Mouse (Mus musculus) liver, postnatal 0 days (tissue): ENCODE results near the gene Stk11. TPM values are rescaled to one million over a fixed set of nuclear protein-coding genes. Genes with fewer than 3 reads are reported as not detected.

Experiments
- ATAC-seq: fragments of 200-750 bp; cut with Nextera tagmentation; 2 replicates; pipeline ENCODE4 v1.8.0; 2017; ENCODE audit warnings: mild to moderate bottlenecking, moderate library complexity
- DNase-seq: peaks from one replicate; pipeline ENCODE4 v3.0.0-alpha.2; 2016
- H3K27ac ChIP-seq: fragments of 300-500 bp; sonication (generic); 2 replicates; pipeline ENCODE4 v1.5.1; 2014; ENCODE audit warnings: antibody characterized with exemption, moderate library complexity, mild to moderate bottlenecking, low read depth
- H3K27me3 ChIP-seq: fragments of 300-500 bp; sonication (generic); 2 replicates; pipeline ENCODE4 v1.6.1; 2014; ENCODE audit warnings: low read length, control low read depth, mixed read lengths; ENCODE audit not compliant: insufficient read depth
- H3K36me3 ChIP-seq: fragments of 300-500 bp; sonication (generic); replicated peaks from 2 replicates; pipeline ENCODE4 v1.6.1; 2014; ENCODE audit warnings: mild to moderate bottlenecking, control low read depth, low read length, moderate library complexity, mixed read lengths; ENCODE audit not compliant: insufficient read depth
- H3K4me1 ChIP-seq: fragments of 300-500 bp; sonication (generic); 2 replicates; pipeline ENCODE4 v1.6.1; 2014; ENCODE audit warnings: antibody characterized with exemption, mild to moderate bottlenecking, control low read depth; ENCODE audit not compliant: insufficient read depth
- H3K4me2 ChIP-seq: fragments of 300-500 bp; sonication (generic); 2 replicates; pipeline ENCODE4 v1.6.1; 2014; ENCODE audit warnings: low read depth, mild to moderate bottlenecking, low read length, moderate library complexity, mixed read lengths
- H3K4me3 ChIP-seq: fragments of 300-500 bp; sonication (generic); 2 replicates; pipeline ENCODE4 v1.5.1; 2014; ENCODE audit warnings: low read depth, low read length
- H3K9ac ChIP-seq: fragments of 300-500 bp; sonication (generic); replicated peaks from 2 replicates; pipeline ENCODE4 v1.6.1; 2014; ENCODE audit warnings: mild to moderate bottlenecking, moderate library complexity
- H3K9me3 ChIP-seq: fragments of 300-500 bp; sonication (generic); 2 replicates; pipeline ENCODE4 v1.6.1; 2016; ENCODE audit warnings: mild to moderate bottlenecking, control low read depth, low read length, mixed read lengths
- CTCF ChIP-seq: sonication (generic); IDR thresholded peaks from 2 replicates; pipeline ENCODE4 v1.5.1; 2016; ENCODE audit warnings: antibody characterized with exemption, low read depth
- EP300 ChIP-seq: IDR thresholded peaks from 2 replicates; pipeline ENCODE4 v1.6.1; 2016; ENCODE audit warnings: antibody characterized with exemption, low read depth, mild to moderate bottlenecking
- WGBS: fragments of 180-500 bp; shearing (Covaris S2); extraction: QIAGEN DNeasy Blood & Tissue Kit; methylation state at CpG from one replicate; pipeline ENCODE4 v1.1.7; 2014; ENCODE audit not compliant: insufficient replicate concordance; 5-methylcytosine and 5-hydroxymethylcytosine counted together
- polyA plus RNA-seq: library from polyadenylated mRNA; unstranded; fragments of >200 nt; fragmentation: Nextera tagmentation; extraction: Ambion mirVana; gene quantifications from 2 replicates; pipeline ENCODE4 v1.2.1, GENCODE M21; 2015

The Stk11 gene
- polyA plus RNA-seq, 1 experiment from 2014 or later, result 11.2 TPM

- Histone ChIP-seq H3K4me2 (peak overlapping the region; percentile 96), H3K9ac (peak overlapping the region; percentile 70), H3K9me3 (no peaks in the 10 kb centered on the region), H3K4me1 (peaks cover 58% of the 10 kb centered on the region), H3K27me3 (no peaks in the 10 kb centered on the region), H3K27ac (peak overlapping the region; percentile 92), H3K36me3 (peaks cover 45% of the 10 kb centered on the region), H3K4me3 (peak overlapping the region; percentile 90)
- 8% methylated on average over 25 of the region's 26 CpGs for WGBS
- no peak for ATAC-seq
- TF ChIP-seq EP300 (no peak; the same call in 1 of the 2 replicates), CTCF (no peak)
- peak; percentile 79 for DNase-seq
These were observed 35.8 kb downstream of the Stk11 start for GRCm38 (mm10) chr10:80151211-80152034.

- Histone ChIP-seq H3K4me1 (peaks cover 52% of the 10 kb centered on the region), H3K4me2 (peak overlapping the region; percentile 96), H3K9ac (peak overlapping the region; percentile 70), H3K27ac (peak overlapping the region; percentile 92), H3K36me3 (peaks cover 54% of the 10 kb centered on the region), H3K9me3 (no peaks in the 10 kb centered on the region), H3K27me3 (no peaks in the 10 kb centered on the region), H3K4me3 (peak overlapping the region; percentile 90)
- no peak; the same call in 1 of the 2 replicates for TF ChIP-seq EP300
- no peak for TF ChIP-seq CTCF
- ATAC-seq (no peak), DNase-seq (no peak)
- WGBS, result 20% methylated on average over 15 of the region's 15 CpGs
These were observed 36.7 kb downstream of the Stk11 start for GRCm38 (mm10) chr10:80152071-80152872.

- Histone ChIP-seq H3K4me2 (peak overlapping the region; percentile 96), H3K4me3 (peak overlapping the region; percentile 90), H3K4me1 (peaks cover 50% of the 10 kb centered on the region), H3K27ac (peak overlapping the region; percentile 92), H3K9ac (peak overlapping the region; percentile 70), H3K36me3 (peaks cover 58% of the 10 kb centered on the region), H3K27me3 (no peaks in the 10 kb centered on the region), H3K9me3 (no peaks in the 10 kb centered on the region)
- peak; percentile 74 for DNase-seq
- 37% methylated on average over 3 of the region's 3 CpGs for WGBS
- TF ChIP-seq CTCF, result no peak
- no peak for TF ChIP-seq EP300
- ATAC-seq, result no peak
These were observed 37.3 kb downstream of the Stk11 start for GRCm38 (mm10) chr10:80152873-80153260.

GRCm38 (mm10) chr10:80153713-80154112 lies 38.1 kb downstream of the Stk11 start:
- peaks cover 55% of the 10 kb centered on the region for H3K4me1 ChIP-seq
- 79% methylated on average over 19 of the region's 19 CpGs for WGBS
- H3K9me3 ChIP-seq, result no peaks in the 10 kb centered on the region
- peak overlapping the region; percentile 70; the same call in 1 of the 2 replicates for H3K9ac ChIP-seq
- TF ChIP-seq EP300 (0 out of 2 replicates have a peak, but pooled peaks have one; percentile 10), CTCF (no peak)
- no peaks in the 10 kb centered on the region for H3K27me3 ChIP-seq
- ATAC-seq (no peak), DNase-seq (no peak)
- H3K4me2 ChIP-seq, result peak overlapping the region; percentile 96
- H3K36me3 ChIP-seq, result peaks cover 58% of the 10 kb centered on the region
- H3K4me3 ChIP-seq, result peak overlapping the region; percentile 90
- H3K27ac ChIP-seq, result peak overlapping the region; percentile 92

GRCm38 (mm10) chr10:80154384-80154783 lies 38.8 kb downstream of the Stk11 start:
- Histone ChIP-seq H3K9me3 (no peaks in the 10 kb centered on the region), H3K9ac (no peak overlapping the region), H3K4me3 (no peak overlapping the region), H3K27ac (peak overlapping the region; percentile 19; the same call in 1 of the 2 replicates), H3K27me3 (no peaks in the 10 kb centered on the region), H3K4me1 (peaks cover 62% of the 10 kb centered on the region), H3K4me2 (no peak overlapping the region), H3K36me3 (peaks cover 58% of the 10 kb centered on the region)
- DNase-seq (no peak), ATAC-seq (no peak)
- WGBS, result 87% methylated on average over 7 of the region's 7 CpGs
- TF ChIP-seq CTCF, result no peak
- TF ChIP-seq EP300, result no peak

- Histone ChIP-seq H3K4me1 (peaks cover 68% of the 10 kb centered on the region), H3K36me3 (peaks cover 58% of the 10 kb centered on the region), H3K27me3 (no peaks in the 10 kb centered on the region), H3K4me3 (no peak overlapping the region), H3K4me2 (no peak overlapping the region), H3K27ac (peak overlapping the region; percentile 92; the same call in 1 of the 2 replicates), H3K9me3 (no peaks in the 10 kb centered on the region), H3K9ac (no peak overlapping the region)
- ATAC-seq (no peak), DNase-seq (no peak)
- TF ChIP-seq CTCF (no peak), EP300 (no peak)
- WGBS, result 80% methylated on average over 1 of the region's 1 CpGs
These were observed 39.7 kb downstream of the Stk11 start for GRCm38 (mm10) chr10:80155277-80155676.
